Mouse (Mus musculus): ENCODE results near the gene Gpatch2. TPM values are rescaled to one million over a fixed set of nuclear protein-coding genes. Genes with fewer than 3 reads are reported as not detected.
A peak's percentile ranks its signal among the peaks of the same experiment; 100 is the strongest.

The Gpatch2 gene
- polyA plus RNA-seq, 1 experiment from 2014 or later, result 21.9 TPM

GRCm38 (mm10) chr1:187292395-187292749 lies 77.1 kb downstream of the Gpatch2 start:
- no peak overlapping the region for H3K9ac ChIP-seq
- WGBS, result 91% methylated on average over 3 of the region's 3 CpGs
- no peaks in the 10 kb centered on the region for H3K9me3 ChIP-seq
- H3K27ac ChIP-seq, result no peak overlapping the region
- no peak overlapping the region for H3K4me3 ChIP-seq
- no peak overlapping the region for H3K4me2 ChIP-seq (replicated peaks)
- H3K27me3 ChIP-seq, result no peaks in the 10 kb centered on the region
- ATAC-seq (ENCODE audit: low FRiP score, low read depth), result no peak
- no peaks in the 10 kb centered on the region for H3K4me1 ChIP-seq
- H3K36me3 ChIP-seq, result no peaks in the 10 kb centered on the region

GRCm38 (mm10) chr1:187293233-187293632 lies 77.9 kb downstream of the Gpatch2 start:
- H3K4me2 ChIP-seq (replicated peaks), result no peak overlapping the region
- H3K36me3 ChIP-seq, result no peaks in the 10 kb centered on the region
- H3K9ac ChIP-seq, result no peak overlapping the region
- no peaks in the 10 kb centered on the region for H3K27me3 ChIP-seq
- H3K9me3 ChIP-seq, result no peaks in the 10 kb centered on the region
- H3K4me1 ChIP-seq, result no peaks in the 10 kb centered on the region
- ATAC-seq (ENCODE audit: low FRiP score, low read depth), result no peak
- 83% methylated on average over 3 of the region's 3 CpGs for WGBS
- no peak overlapping the region for H3K27ac ChIP-seq
- no peak overlapping the region for H3K4me3 ChIP-seq

- H3K4me3 ChIP-seq, result no peak overlapping the region
- no peak overlapping the region for H3K9ac ChIP-seq
- whole genome bisulfite sequencing, result 90% methylated on average over 5 of the region's 5 CpGs
- no peaks in the 10 kb centered on the region for H3K4me1 ChIP-seq
- no peaks in the 10 kb centered on the region for H3K36me3 ChIP-seq
- H3K9me3 ChIP-seq, result no peaks in the 10 kb centered on the region
- H3K4me2 ChIP-seq (replicated peaks), result no peak overlapping the region
- H3K27ac ChIP-seq, result no peak overlapping the region
- ATAC-seq (ENCODE audit: low FRiP score, low read depth), result no peak
- no peaks in the 10 kb centered on the region for H3K27me3 ChIP-seq
Observed at GRCm38 (mm10) chr1:187294522-187294921, 79.2 kb downstream of the Gpatch2 start.

GRCm38 (mm10) chr1:187295038-187295559 lies 79.8 kb downstream of the Gpatch2 start:
- Histone ChIP-seq H3K27me3 (no peaks in the 10 kb centered on the region), H3K9ac (no peak overlapping the region), H3K9me3 (no peaks in the 10 kb centered on the region), H3K4me1 (peaks cover under 1% of the 10 kb centered on the region; the same call in 1 of the 2 replicates), H3K36me3 (no peaks in the 10 kb centered on the region), H3K4me2 (replicated peaks) (no peak overlapping the region), H3K27ac (no peak overlapping the region), H3K4me3 (no peak overlapping the region)
- no peak for ATAC-seq (ENCODE audit: low FRiP score, low read depth)
- 94% methylated on average over 6 of the region's 6 CpGs for WGBS

- H3K27ac ChIP-seq, result no peak overlapping the region
- peaks cover 6% of the 10 kb centered on the region for H3K4me1 ChIP-seq
- no peaks in the 10 kb centered on the region for H3K9me3 ChIP-seq
- H3K9ac ChIP-seq, result no peak overlapping the region
- no peak overlapping the region for H3K4me2 ChIP-seq (replicated peaks)
- no peaks in the 10 kb centered on the region for H3K27me3 ChIP-seq
- no peak overlapping the region for H3K4me3 ChIP-seq
- ATAC-seq (ENCODE audit: low FRiP score, low read depth), result no peak
- no peaks in the 10 kb centered on the region for H3K36me3 ChIP-seq
- 81% methylated on average over 1 of the region's 1 CpGs for WGBS
Observed at GRCm38 (mm10) chr1:187295711-187296110, 80.4 kb downstream of the Gpatch2 start.

GRCm38 (mm10) chr1:187299236-187299635 lies 83.9 kb downstream of the Gpatch2 start:
- no peak for ATAC-seq (ENCODE audit: low FRiP score, low read depth)
- Histone ChIP-seq H3K4me2 (replicated peaks) (no peak overlapping the region), H3K9ac (no peak overlapping the region), H3K4me1 (peaks cover 12% of the 10 kb centered on the region), H3K9me3 (no peaks in the 10 kb centered on the region), H3K4me3 (no peak overlapping the region), H3K27ac (no peak overlapping the region), H3K27me3 (no peaks in the 10 kb centered on the region), H3K36me3 (no peaks in the 10 kb centered on the region)
- WGBS, result 73% methylated on average over 4 of the region's 4 CpGs

- H3K4me3 ChIP-seq, result no peak overlapping the region
- no peak overlapping the region for H3K4me2 ChIP-seq (replicated peaks)
- peak; percentile 66; the same call in 1 of the 2 replicates for ATAC-seq (ENCODE audit: low FRiP score, low read depth)
- no peaks in the 10 kb centered on the region for H3K27me3 ChIP-seq
- 19% methylated on average over 5 of the region's 5 CpGs for WGBS
- no peak overlapping the region; the same call in 1 of the 2 replicates for H3K27ac ChIP-seq
- no peaks in the 10 kb centered on the region for H3K9me3 ChIP-seq
- no peaks in the 10 kb centered on the region for H3K36me3 ChIP-seq
- peaks cover 12% of the 10 kb centered on the region for H3K4me1 ChIP-seq
- H3K9ac ChIP-seq, result no peak overlapping the region
Observed at GRCm38 (mm10) chr1:187300626-187301025, 85.3 kb downstream of the Gpatch2 start.

- Histone ChIP-seq H3K9ac (no peak overlapping the region), H3K36me3 (peaks cover 14% of the 10 kb centered on the region; the same call in 1 of the 2 replicates), H3K4me2 (replicated peaks) (no peak overlapping the region), H3K4me1 (peaks cover 12% of the 10 kb centered on the region), H3K27ac (no peak overlapping the region), H3K27me3 (no peaks in the 10 kb centered on the region), H3K9me3 (no peaks in the 10 kb centered on the region), H3K4me3 (no peak overlapping the region)
- ATAC-seq (ENCODE audit: low FRiP score, low read depth), result no peak
- WGBS, result 91% methylated on average over 10 of the region's 10 CpGs
Observed at GRCm38 (mm10) chr1:187303221-187303620, 87.9 kb downstream of the Gpatch2 start.

GRCm38 (mm10) chr1:187307335-187307734 lies 92.0 kb downstream of the Gpatch2 start:
- WGBS, result 86% methylated on average over 4 of the region's 4 CpGs
- Histone ChIP-seq H3K9ac (no peak overlapping the region), H3K4me1 (no peaks in the 10 kb centered on the region), H3K27me3 (no peaks in the 10 kb centered on the region), H3K36me3 (peaks cover 14% of the 10 kb centered on the region), H3K9me3 (no peaks in the 10 kb centered on the region), H3K4me3 (no peak overlapping the region), H3K4me2 (replicated peaks) (no peak overlapping the region), H3K27ac (no peak overlapping the region)
- ATAC-seq (ENCODE audit: low FRiP score, low read depth), result no peak

GRCm38 (mm10) chr1:187308523-187308922 lies 93.2 kb downstream of the Gpatch2 start:
- Histone ChIP-seq H3K36me3 (peaks cover 14% of the 10 kb centered on the region), H3K9ac (no peak overlapping the region), H3K4me3 (no peak overlapping the region), H3K9me3 (no peaks in the 10 kb centered on the region), H3K4me2 (replicated peaks) (no peak overlapping the region), H3K4me1 (no peaks in the 10 kb centered on the region), H3K27me3 (no peaks in the 10 kb centered on the region), H3K27ac (no peak overlapping the region)
- ATAC-seq (ENCODE audit: low FRiP score, low read depth), result no peak
- WGBS, result 90% methylated on average over 2 of the region's 2 CpGs

GRCm38 (mm10) chr1:187311122-187311521 lies 95.8 kb downstream of the Gpatch2 start:
- Histone ChIP-seq H3K9ac (no peak overlapping the region), H3K9me3 (no peaks in the 10 kb centered on the region), H3K27ac (no peak overlapping the region), H3K36me3 (peaks cover 10% of the 10 kb centered on the region), H3K4me1 (0 out of 2 replicates have a peak, but pooled peaks cover 4% of the 10 kb centered on the region), H3K4me2 (replicated peaks) (no peak overlapping the region), H3K4me3 (no peak overlapping the region), H3K27me3 (no peaks in the 10 kb centered on the region)
- no peak for ATAC-seq (ENCODE audit: low FRiP score, low read depth)
- WGBS, result 87% methylated on average over 6 of the region's 6 CpGs

GRCm38 (mm10) chr1:187313323-187313722 lies 98.0 kb downstream of the Gpatch2 start:
- Histone ChIP-seq H3K4me1 (0 out of 2 replicates have a peak, but pooled peaks cover 4% of the 10 kb centered on the region), H3K36me3 (no peaks in the 10 kb centered on the region; the same call in 1 of the 2 replicates), H3K4me3 (no peak overlapping the region), H3K9me3 (no peaks in the 10 kb centered on the region), H3K27ac (no peak overlapping the region), H3K4me2 (replicated peaks) (no peak overlapping the region), H3K9ac (no peak overlapping the region), H3K27me3 (no peaks in the 10 kb centered on the region)
- 88% methylated on average over 1 of the region's 1 CpGs for WGBS
- ATAC-seq (ENCODE audit: low FRiP score, low read depth), result no peak

GRCm38 (mm10) chr1:187313763-187314162 lies 98.5 kb downstream of the Gpatch2 start:
- no peak for ATAC-seq (ENCODE audit: low FRiP score, low read depth)
- WGBS, result 82% methylated on average over 5 of the region's 5 CpGs
- H3K4me3 ChIP-seq, result no peak overlapping the region
- no peaks in the 10 kb centered on the region; the same call in 1 of the 2 replicates for H3K36me3 ChIP-seq
- no peaks in the 10 kb centered on the region for H3K9me3 ChIP-seq
- no peak overlapping the region for H3K9ac ChIP-seq
- H3K27me3 ChIP-seq, result no peaks in the 10 kb centered on the region
- 0 out of 2 replicates have a peak, but pooled peaks cover 4% of the 10 kb centered on the region for H3K4me1 ChIP-seq
- no peak overlapping the region for H3K27ac ChIP-seq
- no peak overlapping the region for H3K4me2 ChIP-seq (replicated peaks)

Data from limb, embryonic 13.5 days (tissue).